Mouse (Mus musculus) intestine, embryonic 16.5 days (tissue): Measurements from ENCODE around the gene Zfp467. TPM values are rescaled to one million over a fixed set of nuclear protein-coding genes. Genes with fewer than 3 reads are reported as not detected.

Experiments used
- ATAC-seq: fragments of 200-750 bp; cut with Nextera tagmentation; 2 replicates; pipeline ENCODE4 v1.8.0; 2017; ENCODE audit warnings: moderate TSS enrichment, moderate library complexity
- H3K27ac ChIP-seq: fragments of 300-500 bp; sonication (generic); 2 replicates; pipeline ENCODE4 v1.5.1; 2014; ENCODE audit warnings: mild to moderate bottlenecking, low read length
- H3K27me3 ChIP-seq: fragments of 300-500 bp; sonication (generic); replicated peaks from 2 replicates; pipeline ENCODE4 v1.6.1; 2014; ENCODE audit warnings: low read length, control low read depth, mixed read lengths; ENCODE audit not compliant: control insufficient read depth, insufficient read depth
- H3K36me3 ChIP-seq: fragments of 300-500 bp; sonication (generic); 2 replicates; pipeline ENCODE4 v1.6.1; 2014; ENCODE audit warnings: low read length, control low read depth; ENCODE audit not compliant: control insufficient read depth, insufficient read depth
- H3K4me1 ChIP-seq: fragments of 300-500 bp; sonication (generic); 2 replicates; pipeline ENCODE4 v1.6.1; 2014; ENCODE audit warnings: low read length, control low read depth, mixed read lengths; ENCODE audit not compliant: control insufficient read depth, insufficient read depth
- H3K4me2 ChIP-seq: fragments of 300-500 bp; sonication (generic); 2 replicates; pipeline ENCODE4 v1.6.1; 2014; ENCODE audit warnings: low read depth, low read length, control low read depth
- H3K4me3 ChIP-seq: fragments of 300-500 bp; sonication (generic); 2 replicates; pipeline ENCODE4 v1.5.1; 2014; ENCODE audit warnings: mild to moderate bottlenecking, low read length
- H3K9ac ChIP-seq: fragments of 300-500 bp; sonication (generic); 2 replicates; pipeline ENCODE4 v1.6.1; 2014; ENCODE audit warnings: low read depth, low read length
- H3K9me3 ChIP-seq: fragments of 300-500 bp; sonication (generic); 2 replicates; pipeline ENCODE4 v1.6.1; 2016; ENCODE audit warnings: low read length, control low read depth; ENCODE audit not compliant: control insufficient read depth
- WGBS: fragments of 180-500 bp; shearing (Covaris S2); extraction: QIAGEN DNeasy Blood & Tissue Kit; methylation state at CpG from one replicate; pipeline ENCODE4 v1.1.7; 2014; 5-methylcytosine and 5-hydroxymethylcytosine counted together
- microRNA-seq: library from miRNA; unstranded; fragments of <30 nt; microRNA quantifications from one replicate; pipeline ENCODE4, GENCODE M21; 2016
- polyA plus RNA-seq: library from polyadenylated mRNA; unstranded; fragments of >200 nt; fragmentation: Nextera tagmentation; extraction: Ambion mirVana; gene quantifications from 2 replicates; pipeline ENCODE4 v1.2.1, GENCODE M21; 2015

Zfp467 gene
- polyA plus RNA-seq, 1 experiment from 2014 or later = 17.8 TPM

- Histone ChIP-seq H3K9ac (0 out of 2 replicates have a peak overlapping the region, but pooled peaks have one; percentile 1), H3K27ac (no peak overlapping the region), H3K4me2 (no peak overlapping the region), H3K36me3 (no peaks in the 10 kb centered on the region), H3K4me1 (peaks cover 13% of the 10 kb centered on the region), H3K9me3 (no peaks in the 10 kb centered on the region), H3K27me3 (no peaks in the 10 kb centered on the region), H3K4me3 (no peak overlapping the region)
- no peak for ATAC-seq
- WGBS = 60% methylated on average over 4 of the region's 4 CpGs
These were observed 48.3 kb downstream of the Zfp467 start for GRCm38 (mm10) chr6:48397336-48397735.

- Histone ChIP-seq H3K9me3 (no peaks in the 10 kb centered on the region), H3K27ac (no peak overlapping the region), H3K4me2 (peak overlapping the region; percentile 59), H3K36me3 (no peaks in the 10 kb centered on the region), H3K4me1 (peaks cover 13% of the 10 kb centered on the region), H3K27me3 (no peaks in the 10 kb centered on the region), H3K9ac (0 out of 2 replicates have a peak overlapping the region, but pooled peaks have one; percentile 1), H3K4me3 (peak overlapping the region; percentile 93)
- WGBS = 96% methylated on average over 1 of the region's 1 CpGs
- no peak for ATAC-seq
These were observed 48.9 kb downstream of the Zfp467 start for GRCm38 (mm10) chr6:48396686-48397085.

- H3K4me3 ChIP-seq = peak overlapping the region; percentile 93
- H3K27me3 ChIP-seq = no peaks in the 10 kb centered on the region
- H3K9ac ChIP-seq = peak overlapping the region; percentile 94
- peak overlapping the region; percentile 67 for H3K27ac ChIP-seq
- no peak for ATAC-seq
- peak overlapping the region; percentile 59 for H3K4me2 ChIP-seq
- H3K9me3 ChIP-seq = no peaks in the 10 kb centered on the region
- WGBS = 25% methylated on average over 15 of the region's 15 CpGs
- H3K4me1 ChIP-seq = peaks cover 13% of the 10 kb centered on the region
- H3K36me3 ChIP-seq = no peaks in the 10 kb centered on the region
These were observed 49.5 kb downstream of the Zfp467 start for GRCm38 (mm10) chr6:48396008-48396595.

GRCm38 (mm10) chr6:48395105-48396007 is 50.3 kb downstream of the Zfp467 start, which contains the start of gene Krba1:
TSS of gene Krba1 (plus strand) at chr6:48395586.
- H3K4me1 ChIP-seq = peaks cover 13% of the 10 kb centered on the region
- peak within 1 kb of the TSS; percentile 93 for H3K4me3 ChIP-seq
- WGBS = 1% methylated on average over 65 of the region's 65 CpGs
- H3K4me2 ChIP-seq = peak within 1 kb of the TSS; percentile 59
- H3K27me3 ChIP-seq = no peaks in the 10 kb centered on the region
- H3K9ac ChIP-seq = peak within 1 kb of the TSS; percentile 94
- no peaks in the 10 kb centered on the region for H3K9me3 ChIP-seq
- ATAC-seq = peak; percentile 99
- H3K27ac ChIP-seq = peak within 1 kb of the TSS; percentile 67
- H3K36me3 ChIP-seq = no peaks in the 10 kb centered on the region

- Histone ChIP-seq H3K4me2 (no peak overlapping the region), H3K4me1 (peaks cover 13% of the 10 kb centered on the region), H3K9ac (no peak overlapping the region), H3K9me3 (no peaks in the 10 kb centered on the region), H3K4me3 (no peak overlapping the region), H3K36me3 (no peaks in the 10 kb centered on the region), H3K27ac (no peak overlapping the region), H3K27me3 (no peaks in the 10 kb centered on the region)
- ATAC-seq = no peak
These were observed 51.8 kb downstream of the Zfp467 start for GRCm38 (mm10) chr6:48393811-48394210.

GRCm38 (mm10) chr6:48388221-48388620 is 57.4 kb downstream of the Zfp467 start:
- H3K27me3 ChIP-seq = no peaks in the 10 kb centered on the region
- H3K9me3 ChIP-seq = no peaks in the 10 kb centered on the region
- no peak overlapping the region for H3K4me2 ChIP-seq
- WGBS = 55% methylated on average over 3 of the region's 3 CpGs
- no peak overlapping the region for H3K4me3 ChIP-seq
- no peak overlapping the region for H3K9ac ChIP-seq
- no peak for ATAC-seq
- H3K4me1 ChIP-seq = no peaks in the 10 kb centered on the region
- H3K27ac ChIP-seq = no peak overlapping the region
- no peaks in the 10 kb centered on the region for H3K36me3 ChIP-seq

Small RNAs within 50 kb of the gene (microRNA-seq; reads per million reads assigned to microRNA genes)
- gene Gm24325 = not detected

Other genes with a start within 250 kb of the Zfp467 start
- 16.0 and 18.2 TPM in 2 replicates for gene Krba1, start 50.2 kb downstream of the Zfp467 start, polyA plus RNA-seq
- gene Sspo, start 2.4 kb upstream of the Zfp467 start, polyA plus RNA-seq = 0.38 and 0.73 TPM in 2 replicates
- gene Atp6v0e2, start 91.8 kb upstream of the Zfp467 start, polyA plus RNA-seq = 25.1 and 26.0 TPM in 2 replicates
- gene Lrrc61, start 109.0 kb upstream of the Zfp467 start, polyA plus RNA-seq = 10.4 and 12.5 TPM in 2 replicates
- 105 and 109 TPM in 2 replicates for gene Rarres2, start 127.0 kb upstream of the Zfp467 start, polyA plus RNA-seq
- not detected in 2 replicates for gene Gm45021, start 143.8 kb upstream of the Zfp467 start, polyA plus RNA-seq
- gene Repin1, start 148.1 kb upstream of the Zfp467 start, polyA plus RNA-seq = 22.1 and 22.4 TPM in 2 replicates
- not detected in 2 replicates for gene Gm44965, start 148.1 kb upstream of the Zfp467 start, polyA plus RNA-seq
- 5.2 and 6.1 TPM in 2 replicates for gene Zfp775, start 156.2 kb upstream of the Zfp467 start, polyA plus RNA-seq
- 0.95 and 1.1 TPM in 2 replicates for gene AI854703, start 180.9 kb upstream of the Zfp467 start, polyA plus RNA-seq
- gene Gimap8, start 201.4 kb upstream of the Zfp467 start, polyA plus RNA-seq = 1.7 TPM in 2 replicates
- 15.9 and 16.5 TPM in 2 replicates for gene Gimap9, start 230.3 kb upstream of the Zfp467 start, polyA plus RNA-seq
- gene Gimap4, start 238.7 kb upstream of the Zfp467 start, polyA plus RNA-seq = 21.2 and 23.2 TPM in 2 replicates